Mouse (Mus musculus) bone marrow macrophage, adult 2 months (primary cell): ENCODE results near the gene Tk1. TPM values are rescaled to one million over a fixed set of nuclear protein-coding genes. Genes with fewer than 3 reads are reported as not detected.

Experiments
- H3K27ac ChIP-seq: 2 replicates; pipeline ENCODE4 v1.5.1; 2012; ENCODE audit warnings: low read depth, low read length; ENCODE audit not compliant: insufficient read depth
- H3K4me1 ChIP-seq: 2 replicates; pipeline ENCODE4 v1.6.1; 2012; ENCODE audit warnings: low read length; ENCODE audit not compliant: control insufficient read depth, insufficient read depth
- H3K4me3 ChIP-seq: 2 replicates; pipeline ENCODE4 v1.5.1; 2012; ENCODE audit warnings: mild to moderate bottlenecking, low read length, moderate library complexity; ENCODE audit not compliant: insufficient read depth
- CTCF ChIP-seq: IDR thresholded peaks from 2 replicates; pipeline ENCODE4 v1.5.1; 2012; ENCODE audit warnings: low read depth, mild to moderate bottlenecking, low read length, moderate library complexity
- POLR2A ChIP-seq: IDR thresholded peaks from 2 replicates; pipeline ENCODE4 v1.6.1; 2012; ENCODE audit warnings: mild to moderate bottlenecking, low read depth, low read length, borderline replicate concordance
- polyA plus RNA-seq: library from polyadenylated mRNA; stranded (reverse); fragments of >200 nt; gene quantifications from 2 replicates; pipeline ENCODE4 v1.2.4, GENCODE M21; 2012; ENCODE audit not compliant: missing spikeins, insufficient read depth, insufficient read length

Tk1 gene
- polyA plus RNA-seq, 1 experiment = 70.1 TPM

- TF ChIP-seq POLR2A = no peak
- TF ChIP-seq CTCF = no peak
- Histone ChIP-seq H3K4me1 (peaks cover 22% of the 10 kb centered on the region), H3K27ac (peak within 1 kb of the TSS; percentile 89), H3K4me3 (peak within 1 kb of the TSS; percentile 75)
These were observed 43.7 kb downstream of the Tk1 start, which contains the start of the genes Tmc8 and Tmc6 for GRCm38 (mm10) chr11:117781993-117782704. Gene Tmc8, plus strand, starts transcription at chr11:117782076. Gene Tmc6, minus strand, starts transcription at chr11:117782198.

- Histone ChIP-seq H3K4me3 (peak overlapping the region; percentile 75), H3K4me1 (peaks cover 24% of the 10 kb centered on the region), H3K27ac (peak overlapping the region; percentile 89)
- TF ChIP-seq POLR2A (no peak), CTCF (no peak)
These were observed 44.6 kb downstream of the Tk1 start for GRCm38 (mm10) chr11:117781199-117781821.

GRCm38 (mm10) chr11:117780582-117781111, 45.2 kb downstream of the Tk1 start:
- Histone ChIP-seq H3K4me1 (peaks cover 25% of the 10 kb centered on the region), H3K27ac (peak overlapping the region; percentile 92), H3K4me3 (peak overlapping the region; percentile 75)
- TF ChIP-seq CTCF (no peak), POLR2A (no peak)

- Histone ChIP-seq H3K4me3 (peak overlapping the region; percentile 75), H3K27ac (peak overlapping the region; percentile 92), H3K4me1 (peaks cover 30% of the 10 kb centered on the region)
- TF ChIP-seq CTCF (no peak), POLR2A (no peak)
These were observed 45.7 kb downstream of the Tk1 start for GRCm38 (mm10) chr11:117780199-117780515.

GRCm38 (mm10) chr11:117779434-117780198, 46.3 kb downstream of the Tk1 start:
- TF ChIP-seq POLR2A (no peak), CTCF (no peak)
- H3K4me1 ChIP-seq = peaks cover 30% of the 10 kb centered on the region

GRCm38 (mm10) chr11:117778851-117779433, 47.0 kb downstream of the Tk1 start:
- no peak; the same call in 1 of the 2 replicates for TF ChIP-seq POLR2A
- TF ChIP-seq CTCF = no peak
- Histone ChIP-seq H3K4me3 (peak overlapping the region; percentile 75), H3K4me1 (peaks cover 30% of the 10 kb centered on the region), H3K27ac (peak overlapping the region; percentile 92)

More at GRCm38 (mm10) chr11:117779434-117780198, 46.3 kb downstream of the Tk1 start:
- Histone ChIP-seq H3K4me3 (peak overlapping the region; percentile 75), H3K27ac (peak overlapping the region; percentile 92)

- TF ChIP-seq POLR2A = no peak
- TF ChIP-seq CTCF = no peak
- Histone ChIP-seq H3K27ac (no peak overlapping the region), H3K4me3 (no peak overlapping the region), H3K4me1 (peaks cover 27% of the 10 kb centered on the region)
These were observed 47.9 kb downstream of the Tk1 start for GRCm38 (mm10) chr11:117778031-117778430.

GRCm38 (mm10) chr11:117777111-117777510, 48.8 kb downstream of the Tk1 start:
- no peak for TF ChIP-seq POLR2A
- no peak for TF ChIP-seq CTCF
- Histone ChIP-seq H3K4me3 (no peak overlapping the region), H3K4me1 (peaks cover 25% of the 10 kb centered on the region), H3K27ac (no peak overlapping the region)

- TF ChIP-seq CTCF (no peak), POLR2A (no peak)
- Histone ChIP-seq H3K27ac (no peak overlapping the region), H3K4me3 (no peak overlapping the region), H3K4me1 (peaks cover 22% of the 10 kb centered on the region)
These were observed 49.7 kb downstream of the Tk1 start for GRCm38 (mm10) chr11:117776085-117776792.
